Mouse (Mus musculus): ENCODE data around the gene Gas2l3.

- TF ChIP-seq CTCF (IDR thresholded peaks at IDR 0.05; ENCODE audit: extremely low read depth, insufficient read length, insufficient replicate concordance, low read depth, low read length) (no peak), POLR2A (IDR thresholded peaks at IDR 0.05; ENCODE audit: low read depth, low read length) (no peak)
These were observed 41.1 kb upstream of the Gas2l3 start for GRCm38 (mm10) chr10:89484907-89485306.
